Mouse (Mus musculus) c-Kit-positive CD71-negative TER-119-negative erythroid progenitor cells, embryonic 14.5 days (primary cell): Measurements from ENCODE around the gene Coro1b.
"Not testable (repeated sequence)": the region's sequence is repeated elsewhere in the genome, so short reads cannot be mapped to it uniquely, and the experiment has no call there.

Experiments
- DNase-seq: peaks from one replicate; pipeline ENCODE4 v3.0.0-alpha.2; 2013; ENCODE audit warnings: low read depth

Coro1b gene

GRCm38 (mm10) chr19:4120496-4120895 lies 27.9 kb upstream of the Coro1b start:
- DNase-seq, result no peak

- peak; percentile 96 for DNase-seq
These were observed 27.2 kb upstream of the Coro1b start for GRCm38 (mm10) chr19:4121097-4121805.

GRCm38 (mm10) chr19:4121896-4122295 lies 26.5 kb upstream of the Coro1b start:
- not testable (repeated sequence) for DNase-seq

- no peak for DNase-seq
These were observed 25.7 kb upstream of the Coro1b start for GRCm38 (mm10) chr19:4122411-4123370.

GRCm38 (mm10) chr19:4124432-4124831 lies 24.0 kb upstream of the Coro1b start:
- DNase-seq, result no peak

- DNase-seq, result not testable (repeated sequence)
These were observed 23.2 kb upstream of the Coro1b start for GRCm38 (mm10) chr19:4125268-4125667.

- peak; percentile 93 for DNase-seq
These were observed 22.4 kb upstream of the Coro1b start, which contains the start of gene Aip for GRCm38 (mm10) chr19:4125741-4126696. TSS of gene Aip (minus strand) at chr19:4125858.

GRCm38 (mm10) chr19:4126759-4127495 lies 21.5 kb upstream of the Coro1b start:
- no peak for DNase-seq

GRCm38 (mm10) chr19:4129462-4129861 lies 19.0 kb upstream of the Coro1b start:
- no peak for DNase-seq

- DNase-seq, result no peak
These were observed 18.3 kb upstream of the Coro1b start for GRCm38 (mm10) chr19:4130106-4130505.

- no peak for DNase-seq
These were observed 17.3 kb upstream of the Coro1b start for GRCm38 (mm10) chr19:4131075-4131474.

- DNase-seq, result no peak
These were observed 16.7 kb upstream of the Coro1b start for GRCm38 (mm10) chr19:4131768-4132167.

GRCm38 (mm10) chr19:4134354-4134753 lies 14.1 kb upstream of the Coro1b start:
- DNase-seq, result no peak

- DNase-seq, result not testable (repeated sequence)
These were observed 13.0 kb upstream of the Coro1b start for GRCm38 (mm10) chr19:4135229-4135962.

GRCm38 (mm10) chr19:4135963-4136345 lies 12.5 kb upstream of the Coro1b start:
- DNase-seq, result not testable (repeated sequence)

GRCm38 (mm10) chr19:4136463-4136862 lies 12.0 kb upstream of the Coro1b start:
- no peak for DNase-seq

- no peak for DNase-seq
These were observed 10.5 kb upstream of the Coro1b start for GRCm38 (mm10) chr19:4137913-4138312.

GRCm38 (mm10) chr19:4139446-4139845 lies 9.0 kb upstream of the Coro1b start, which contains the start of gene Gpr152:
TSS of gene Gpr152 (plus strand) at chr19:4139787.
- no peak for DNase-seq

GRCm38 (mm10) chr19:4140147-4140546 lies 8.3 kb upstream of the Coro1b start:
- no peak for DNase-seq
